Mouse (Mus musculus) CH12.LX (cell line): Measurements from ENCODE around the gene Nlrp3.

Experiments used
- CTCF ChIP-seq, 2 experiments: IDR thresholded peaks in 1 of 2; conservative IDR thresholded peaks in 1 of 2; 2 replicates each; pipeline ENCODE4 v1.5.1; 2011 to 2012; ENCODE audit warnings: low read depth in 2 of 2, low read length in 2 of 2, improper control_type of control experiment in 1 of 2, inconsistent platforms in 1 of 2, mild to moderate bottlenecking in 1 of 2, moderate library complexity in 1 of 2
- EP300 ChIP-seq: IDR thresholded peaks from 2 replicates; pipeline ENCODE4 v1.6.1; 2011; ENCODE audit warnings: low read length, improper control_type of control experiment
- IRF4 ChIP-seq: IDR thresholded peaks from 2 replicates; pipeline ENCODE4 v1.6.1; 2014; ENCODE audit warnings: low read depth, mild to moderate bottlenecking, inconsistent platforms, low read length, improper control_type of control experiment
- KAT2A ChIP-seq: IDR thresholded peaks from 2 replicates; pipeline ENCODE4 v1.6.1; 2012; ENCODE audit warnings: low read length, improper control_type of control experiment, inconsistent platforms; ENCODE audit not compliant: insufficient replicate concordance
- MEF2A ChIP-seq: IDR thresholded peaks from 2 replicates; pipeline ENCODE4 v1.6.1; 2014; ENCODE audit warnings: low read depth, mild to moderate bottlenecking, inconsistent platforms, low read length, improper control_type of control experiment, borderline replicate concordance
- NRF1 ChIP-seq: IDR thresholded peaks from 2 replicates; pipeline ENCODE4 v1.6.1; 2014; ENCODE audit warnings: low read depth, mild to moderate bottlenecking, inconsistent platforms, low read length, improper control_type of control experiment, moderate library complexity
- POLR2A ChIP-seq: IDR thresholded peaks from 2 replicates; pipeline ENCODE4 v1.6.1; 2011; ENCODE audit warnings: low read depth, mild to moderate bottlenecking, improper control_type of control experiment, low read length
- POLR2AphosphoS2 ChIP-seq: IDR thresholded peaks from 2 replicates; pipeline ENCODE4 v1.6.1; 2011; ENCODE audit warnings: low read depth, low read length, improper control_type of control experiment
- RCOR1 ChIP-seq: conservative IDR thresholded peaks from 2 replicates; pipeline ENCODE4 v1.6.1; 2012; ENCODE audit warnings: low read depth, mild to moderate bottlenecking, inconsistent platforms, low read length, improper control_type of control experiment
- ZMIZ1 ChIP-seq: IDR thresholded peaks from 2 replicates; pipeline ENCODE4 v1.6.1; 2012; ENCODE audit warnings: low read depth, mild to moderate bottlenecking, inconsistent platforms, low read length, improper control_type of control experiment
- ZNF384 ChIP-seq: IDR thresholded peaks from 2 replicates; pipeline ENCODE4 v1.6.1; 2012; ENCODE audit warnings: low read depth, low read length, improper control_type of control experiment, inconsistent platforms

GRCm38 (mm10) chr11:59519741-59520495 lies 21.4 kb upstream of the Nlrp3 start:
- TF ChIP-seq ZNF384 (no peak), CTCF (conservative IDR thresholded peaks at IDR 0.05 in 1 of 2, IDR thresholded peaks at IDR 0.05 in 1 of 2; ENCODE audit: low read depth in 2 of 2, low read length in 2 of 2) (no peak), POLR2A (no peak), EP300 (no peak), RCOR1 (no peak), MEF2A (no peak), ZMIZ1 (no peak), NRF1 (no peak), IRF4 (no peak), POLR2AphosphoS2 (no peak), KAT2A (no peak)
